Mouse (Mus musculus): ENCODE results near the gene Tmem9b. TPM values are rescaled to one million over a fixed set of nuclear protein-coding genes. Genes with fewer than 3 reads are reported as not detected.

Gene Tmem9b
- 29.3 and 31.5 TPM in 2 replicates for polyA plus RNA-seq (2012; rRNA removed)

DNA sequence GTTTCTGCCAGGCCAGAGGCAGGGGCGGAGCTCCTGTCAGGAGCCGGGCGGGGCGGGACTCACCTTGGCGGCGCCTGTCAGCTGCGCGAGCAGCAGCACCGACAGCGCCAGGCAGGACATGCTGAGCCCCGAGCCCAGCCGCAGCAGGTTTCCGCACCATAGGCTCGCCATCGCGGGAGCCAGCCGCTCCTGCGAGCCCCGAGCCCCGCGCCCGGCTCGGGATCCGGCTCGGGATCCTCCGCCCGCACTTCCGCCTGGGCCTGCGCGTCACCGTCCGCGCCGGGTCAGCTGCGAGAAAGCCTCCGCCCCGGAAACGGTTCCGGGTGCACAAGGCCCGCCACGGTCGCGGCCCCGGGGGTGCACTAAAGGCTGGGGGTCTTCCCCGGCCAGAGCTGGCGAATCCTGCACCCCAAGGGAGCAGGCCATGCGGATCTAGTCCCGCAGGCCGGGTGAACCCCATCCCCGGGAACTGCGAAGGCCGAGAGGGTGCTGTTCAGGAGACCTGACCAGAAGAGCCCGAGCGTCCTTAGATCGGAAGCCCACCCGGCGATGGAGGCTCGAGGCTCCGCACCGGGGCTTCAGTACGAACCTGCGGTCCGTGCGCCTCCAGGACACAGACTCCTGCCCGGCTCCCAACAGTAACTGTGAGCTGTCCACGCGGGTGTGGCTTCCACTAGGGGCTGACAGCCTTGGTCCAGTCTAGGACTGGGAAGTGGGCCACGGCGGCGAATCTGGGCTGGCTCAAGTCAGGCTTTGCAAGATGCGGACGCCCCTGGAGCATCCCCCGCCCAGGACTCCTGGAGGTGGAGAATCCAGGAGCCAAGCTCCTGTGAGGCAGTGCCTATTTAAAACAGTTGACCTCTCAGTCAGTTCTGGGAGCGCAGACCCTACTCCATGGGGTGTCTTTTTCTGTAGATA lies at the start of gene Tmem9b:
Tmem9b (minus strand) TSS at position 868 of the 918 bp plus-strand sequence.
- H3K27me3 ChIP-seq (ENCODE audit: control insufficient read depth, insufficient read depth, low read length) = no peaks in the 10 kb centered on the region
- peak within 1 kb of the TSS; percentile 60 for H3K27ac ChIP-seq (ENCODE audit: control insufficient read depth, insufficient read depth, low read depth, low read length)
- peak; percentile 22; the same call in 1 of the 2 replicates for TF ChIP-seq CTCF (IDR thresholded peaks at IDR 0.05; ENCODE audit: control insufficient read depth, insufficient read depth, insufficient replicate concordance, low read depth, low read length)
- peak; percentile 72 for TF ChIP-seq POLR2A (IDR thresholded peaks at IDR 0.05; ENCODE audit: control insufficient read depth, low read depth, low read length)
- H3K4me3 ChIP-seq (ENCODE audit: control insufficient read depth, low read depth, low read length) = peak within 1 kb of the TSS; percentile 84
- peaks cover 1% of the 10 kb centered on the region; the same call in 1 of the 2 replicates for H3K36me3 ChIP-seq (ENCODE audit: control insufficient read depth, insufficient read depth, low read length)
- H3K4me1 ChIP-seq (ENCODE audit: control insufficient read depth, insufficient read depth, low read length) = peaks cover 5% of the 10 kb centered on the region; the same call in 1 of the 2 replicates

DNA sequence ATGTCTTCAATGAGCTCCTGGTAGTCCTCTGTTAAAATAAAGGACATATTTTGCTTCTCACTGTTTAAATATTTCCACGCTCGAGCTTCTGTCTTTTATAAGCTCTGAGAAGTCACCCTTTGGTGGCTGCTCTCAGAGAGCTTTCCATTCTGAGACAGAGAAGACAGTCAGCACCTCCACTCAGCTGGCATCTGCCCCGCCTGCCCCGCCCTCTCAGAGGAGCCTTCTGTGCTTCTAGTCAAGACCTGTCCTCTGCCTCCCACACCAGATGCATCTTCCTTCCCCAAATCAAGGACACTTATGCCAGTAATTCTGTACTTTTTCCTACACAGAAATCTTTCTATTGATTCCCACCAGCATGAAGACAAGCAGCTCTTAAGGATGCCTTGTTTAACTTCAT lies 48.0 kb upstream of the Tmem9b start:
- Histone ChIP-seq H3K4me3 (ENCODE audit: control insufficient read depth, low read depth, low read length) (no peak overlapping the region), H3K27me3 (ENCODE audit: control insufficient read depth, insufficient read depth, low read length) (no peaks in the 10 kb centered on the region), H3K36me3 (ENCODE audit: control insufficient read depth, insufficient read depth, low read length) (no peaks in the 10 kb centered on the region), H3K27ac (ENCODE audit: control insufficient read depth, insufficient read depth, low read depth, low read length) (no peak overlapping the region), H3K4me1 (ENCODE audit: control insufficient read depth, insufficient read depth, low read length) (no peaks in the 10 kb centered on the region; the same call in 1 of the 2 replicates)
- TF ChIP-seq POLR2A (IDR thresholded peaks at IDR 0.05; ENCODE audit: control insufficient read depth, low read depth, low read length) (no peak), CTCF (IDR thresholded peaks at IDR 0.05; ENCODE audit: control insufficient read depth, insufficient read depth, insufficient replicate concordance, low read depth, low read length) (no peak)

DNA sequence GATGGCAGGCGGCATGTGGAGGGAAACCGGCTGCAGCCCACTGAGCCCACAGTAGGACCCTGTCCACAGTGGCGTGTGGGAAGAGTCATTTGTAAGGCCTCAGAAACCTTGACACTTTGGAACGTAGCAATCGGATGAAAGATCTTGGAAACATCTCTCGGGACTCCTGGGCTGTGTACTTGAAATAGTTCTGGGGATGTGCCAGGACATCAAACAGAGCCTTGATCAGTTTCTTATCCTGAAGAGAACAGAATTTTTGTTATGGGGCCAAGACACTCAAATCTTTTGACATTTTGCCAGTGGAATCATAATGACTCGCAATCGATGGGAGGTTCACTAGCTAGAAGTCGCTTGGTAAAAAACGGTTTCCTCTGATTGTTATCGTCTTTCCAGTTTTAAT lies 46.5 kb upstream of the Tmem9b start:
- Histone ChIP-seq H3K27ac (ENCODE audit: control insufficient read depth, insufficient read depth, low read depth, low read length) (no peak overlapping the region), H3K36me3 (ENCODE audit: control insufficient read depth, insufficient read depth, low read length) (no peaks in the 10 kb centered on the region), H3K27me3 (ENCODE audit: control insufficient read depth, insufficient read depth, low read length) (no peaks in the 10 kb centered on the region), H3K4me1 (ENCODE audit: control insufficient read depth, insufficient read depth, low read length) (no peaks in the 10 kb centered on the region; the same call in 1 of the 2 replicates), H3K4me3 (ENCODE audit: control insufficient read depth, low read depth, low read length) (no peak overlapping the region)
- TF ChIP-seq CTCF (IDR thresholded peaks at IDR 0.05; ENCODE audit: control insufficient read depth, insufficient read depth, insufficient replicate concordance, low read depth, low read length) = no peak
- no peak for TF ChIP-seq POLR2A (IDR thresholded peaks at IDR 0.05; ENCODE audit: control insufficient read depth, low read depth, low read length)

DNA sequence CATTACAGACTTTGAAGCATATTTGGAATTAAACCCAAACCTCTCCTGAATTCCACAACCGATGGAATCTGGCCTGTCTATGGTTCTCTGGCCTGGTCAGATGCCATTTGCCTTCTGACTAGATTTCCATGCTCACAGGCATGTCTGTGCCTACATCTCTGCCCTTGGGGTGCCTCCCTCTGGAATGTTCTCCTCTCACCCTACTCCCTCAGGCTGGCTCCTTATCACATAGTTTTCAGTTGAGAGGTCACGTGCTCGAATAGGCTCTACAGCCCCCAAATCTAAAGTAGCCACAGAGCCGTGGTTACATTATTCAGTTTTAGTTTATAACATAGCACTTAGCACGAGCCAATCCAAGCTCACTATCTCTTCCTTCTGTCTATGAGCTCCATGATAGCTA lies 42.9 kb upstream of the Tmem9b start:
- TF ChIP-seq POLR2A (IDR thresholded peaks at IDR 0.05; ENCODE audit: control insufficient read depth, low read depth, low read length) (no peak), CTCF (IDR thresholded peaks at IDR 0.05; ENCODE audit: control insufficient read depth, insufficient read depth, insufficient replicate concordance, low read depth, low read length) (no peak)
- H3K27ac ChIP-seq (ENCODE audit: control insufficient read depth, insufficient read depth, low read depth, low read length) = no peak overlapping the region
- no peaks in the 10 kb centered on the region for H3K36me3 ChIP-seq (ENCODE audit: control insufficient read depth, insufficient read depth, low read length)
- H3K4me1 ChIP-seq (ENCODE audit: control insufficient read depth, insufficient read depth, low read length) = no peaks in the 10 kb centered on the region; the same call in 1 of the 2 replicates
- H3K4me3 ChIP-seq (ENCODE audit: control insufficient read depth, low read depth, low read length) = no peak overlapping the region
- H3K27me3 ChIP-seq (ENCODE audit: control insufficient read depth, insufficient read depth, low read length) = no peaks in the 10 kb centered on the region

DNA sequence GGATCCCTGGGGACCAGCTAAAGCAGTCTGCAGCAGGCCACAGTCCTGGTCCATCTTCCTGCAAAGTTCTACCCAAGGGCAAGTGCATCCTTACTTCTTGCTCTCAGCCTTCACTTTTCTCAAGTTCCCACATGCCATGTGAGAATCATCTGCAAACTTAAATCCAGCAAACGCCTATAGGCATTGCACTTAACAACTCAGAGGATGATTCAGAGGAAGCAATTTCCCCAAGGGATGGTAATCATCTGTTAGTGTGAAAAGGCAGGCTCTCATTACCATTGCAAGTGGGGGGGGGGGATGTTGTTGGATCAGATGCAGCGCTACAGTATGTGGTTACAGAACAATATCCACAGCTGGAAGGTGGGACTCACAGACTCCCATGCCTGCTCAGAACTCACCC lies 41.9 kb upstream of the Tmem9b start:
- no peak overlapping the region for H3K27ac ChIP-seq (ENCODE audit: control insufficient read depth, insufficient read depth, low read depth, low read length)
- no peaks in the 10 kb centered on the region for H3K27me3 ChIP-seq (ENCODE audit: control insufficient read depth, insufficient read depth, low read length)
- H3K36me3 ChIP-seq (ENCODE audit: control insufficient read depth, insufficient read depth, low read length) = no peaks in the 10 kb centered on the region
- TF ChIP-seq CTCF (IDR thresholded peaks at IDR 0.05; ENCODE audit: control insufficient read depth, insufficient read depth, insufficient replicate concordance, low read depth, low read length) = no peak
- TF ChIP-seq POLR2A (IDR thresholded peaks at IDR 0.05; ENCODE audit: control insufficient read depth, low read depth, low read length) = no peak
- H3K4me3 ChIP-seq (ENCODE audit: control insufficient read depth, low read depth, low read length) = no peak overlapping the region
- no peaks in the 10 kb centered on the region; the same call in 1 of the 2 replicates for H3K4me1 ChIP-seq (ENCODE audit: control insufficient read depth, insufficient read depth, low read length)

DNA sequence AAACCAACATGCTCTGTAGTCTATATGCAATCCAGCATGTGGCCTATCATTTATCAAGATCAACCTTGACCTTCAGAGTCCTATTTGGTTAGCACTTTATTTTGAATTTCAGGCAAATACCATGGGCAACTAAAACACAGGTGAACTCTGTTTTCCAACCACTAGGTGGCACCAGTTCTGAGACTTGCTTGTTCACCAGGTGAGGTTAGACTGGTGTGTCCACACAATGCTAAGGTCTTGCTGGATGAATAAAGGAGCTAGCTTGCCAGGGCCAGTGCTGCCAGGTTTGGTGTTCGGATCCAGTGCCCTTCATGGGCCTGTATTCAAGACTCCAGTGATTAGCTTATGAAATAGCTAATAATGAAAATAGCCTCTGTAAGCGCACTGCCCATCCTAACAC lies 40.1 kb upstream of the Tmem9b start:
- Histone ChIP-seq H3K27ac (ENCODE audit: control insufficient read depth, insufficient read depth, low read depth, low read length) (no peak overlapping the region), H3K36me3 (ENCODE audit: control insufficient read depth, insufficient read depth, low read length) (no peaks in the 10 kb centered on the region), H3K4me3 (ENCODE audit: control insufficient read depth, low read depth, low read length) (no peak overlapping the region), H3K4me1 (ENCODE audit: control insufficient read depth, insufficient read depth, low read length) (no peaks in the 10 kb centered on the region), H3K27me3 (ENCODE audit: control insufficient read depth, insufficient read depth, low read length) (no peaks in the 10 kb centered on the region)
- TF ChIP-seq POLR2A (IDR thresholded peaks at IDR 0.05; ENCODE audit: control insufficient read depth, low read depth, low read length) = no peak
- no peak for TF ChIP-seq CTCF (IDR thresholded peaks at IDR 0.05; ENCODE audit: control insufficient read depth, insufficient read depth, insufficient replicate concordance, low read depth, low read length)

DNA sequence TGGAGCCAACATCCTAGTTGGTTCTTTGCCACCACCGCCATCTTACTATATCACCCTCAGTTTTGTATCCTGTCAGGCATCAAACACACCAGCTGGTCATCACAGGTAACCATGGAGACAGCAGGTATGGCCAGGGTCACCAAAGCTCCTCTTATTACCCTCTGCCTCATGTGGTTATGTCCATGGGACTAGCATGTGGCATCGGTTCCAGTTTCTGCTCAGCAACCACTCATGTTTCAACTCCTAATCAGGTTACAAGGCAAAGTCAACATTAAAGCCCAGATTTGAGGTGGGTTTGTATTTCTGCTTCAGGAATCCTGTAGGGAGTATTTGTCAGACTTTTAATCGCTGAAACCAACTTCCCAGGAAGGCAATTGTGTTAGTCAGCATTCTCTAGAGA lies 38.1 kb upstream of the Tmem9b start:
- TF ChIP-seq POLR2A (IDR thresholded peaks at IDR 0.05; ENCODE audit: control insufficient read depth, low read depth, low read length) (no peak), CTCF (IDR thresholded peaks at IDR 0.05; ENCODE audit: control insufficient read depth, insufficient read depth, insufficient replicate concordance, low read depth, low read length) (no peak)
- Histone ChIP-seq H3K27me3 (ENCODE audit: control insufficient read depth, insufficient read depth, low read length) (no peaks in the 10 kb centered on the region), H3K4me1 (ENCODE audit: control insufficient read depth, insufficient read depth, low read length) (no peaks in the 10 kb centered on the region), H3K27ac (ENCODE audit: control insufficient read depth, insufficient read depth, low read depth, low read length) (no peak overlapping the region), H3K36me3 (ENCODE audit: control insufficient read depth, insufficient read depth, low read length) (no peaks in the 10 kb centered on the region), H3K4me3 (ENCODE audit: control insufficient read depth, low read depth, low read length) (no peak overlapping the region)
